Mouse (Mus musculus): ENCODE data around the gene Dop1b.
A peak's percentile ranks its signal among the peaks of the same experiment; 100 is the strongest.

The Dop1b gene

GRCm38 (mm10) chr16:93830071-93830470 lies 118.4 kb downstream of the Dop1b start:
- DNase-seq (ENCODE audit: low spot score), result no peak

- peak; percentile 58 for DNase-seq (ENCODE audit: low spot score)
Measured at GRCm38 (mm10) chr16:93830916-93831315, 119.2 kb downstream of the Dop1b start.

- peak; percentile 99 for DNase-seq (ENCODE audit: low spot score)
Measured at GRCm38 (mm10) chr16:93831627-93832395, 120.1 kb downstream of the Dop1b start, which contains the start of gene Morc3. Morc3 (plus strand) TSS chr16:93832121.

GRCm38 (mm10) chr16:93832451-93833276 lies 121.0 kb downstream of the Dop1b start:
- DNase-seq (ENCODE audit: low spot score), result peak; percentile 68

GRCm38 (mm10) chr16:93833551-93833950 lies 121.8 kb downstream of the Dop1b start:
- DNase-seq (ENCODE audit: low spot score), result no peak

- DNase-seq (ENCODE audit: low spot score), result no peak
Measured at GRCm38 (mm10) chr16:93834076-93834475, 122.4 kb downstream of the Dop1b start.

GRCm38 (mm10) chr16:93839049-93839448 lies 127.3 kb downstream of the Dop1b start:
- no peak for DNase-seq (ENCODE audit: low spot score)

- DNase-seq (ENCODE audit: low spot score), result no peak
Measured at GRCm38 (mm10) chr16:93850527-93850926, 138.8 kb downstream of the Dop1b start.

- DNase-seq (ENCODE audit: low spot score), result no peak
Measured at GRCm38 (mm10) chr16:93859967-93860366, 148.3 kb downstream of the Dop1b start.

All from embryo, embryonic 10 days (tissue).